In the genomic region with DNA sequence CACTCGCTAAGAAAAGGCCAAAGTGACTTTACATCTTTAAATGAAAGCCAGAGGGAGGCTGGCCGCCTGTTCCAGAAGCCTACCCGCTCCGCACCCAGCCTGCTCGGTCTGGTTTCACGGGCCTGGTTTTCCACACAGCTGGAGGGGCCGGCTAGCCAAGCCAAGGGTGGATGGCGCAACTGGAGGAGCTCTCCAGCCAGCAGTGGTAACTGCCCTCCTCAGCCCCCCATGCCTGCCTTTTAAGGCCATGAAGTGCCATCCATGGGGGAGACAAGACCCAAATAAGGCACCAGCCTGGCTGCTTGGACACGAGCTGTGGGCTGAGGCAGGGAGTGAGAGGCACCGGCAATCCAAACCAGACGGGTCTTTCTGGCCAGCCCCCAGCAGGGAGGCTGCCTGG, we compare ENCODE assay signal across 11 mouse cellular contexts. TPM values are rescaled to one million over a fixed set of nuclear protein-coding genes. Genes with fewer than 3 reads are reported as not detected.
DNase-seq lines count a peak whose midpoint lies in the region; ATAC-seq and TF ChIP-seq lines count a peak whose summit lies in the region.
"Had no signal": no experiment of that assay in that cellular context is flagged by ENCODE, and none has a peak within 500 bp of the region (broad histone marks: within the 10 kb centered on the region; RNA-seq: fewer than 3 reads in every experiment).

No protein-coding gene starts in this region.

- no peak for TF ChIP-seq CTCF in kidney, adult 2 months (conservative IDR thresholded peaks at IDR 0.05; ENCODE audit: insufficient read depth, insufficient read length, low read depth, low read length)

- H3K4me3 ChIP-seq in forebrain, embryonic 10.5 days: no peak overlapping the region
- H3K4me3 ChIP-seq in forebrain, embryonic 15.5 days: no peak overlapping the region
- no peak overlapping the region for H3K4me3 ChIP-seq in kidney, adult 2 months (ENCODE audit: insufficient read depth, low read depth, low read length)
- H3K4me3 ChIP-seq in lung, embryonic 15.5 days: no peak overlapping the region
- H3K4me3 ChIP-seq: neural tube, embryonic 13.5 days had no signal

- H3K27ac ChIP-seq in forebrain, embryonic 10.5 days: peak overlapping the region; percentile 48; the same call in 1 of the 2 replicates
- H3K27ac ChIP-seq in forebrain, embryonic 15.5 days (replicated peaks): no peak overlapping the region
- no peak overlapping the region for H3K27ac ChIP-seq in kidney, adult 2 months (ENCODE audit: insufficient read depth, low read depth, low read length)
- H3K27ac ChIP-seq in lung, embryonic 15.5 days: 0 out of 2 replicates have a peak overlapping the region, but pooled peaks have one; percentile 26
- H3K27ac ChIP-seq: neural tube, embryonic 13.5 days had no signal

- WGBS in forebrain, embryonic 10.5 days: 83% methylated on average over 11 of the region's 11 CpGs
- WGBS in forebrain, embryonic 15.5 days: 84% methylated on average over 11 of the region's 11 CpGs
- 71% methylated on average over 11 of the region's 11 CpGs for WGBS in kidney, adult 2 months
- WGBS in lung, embryonic 15.5 days: 58% methylated on average over 11 of the region's 11 CpGs

- no peak for ATAC-seq in forebrain, embryonic 15.5 days (replicated peaks)
- ATAC-seq in lung, embryonic 15.5 days (ENCODE audit: borderline replicate concordance, extremely low read depth, low FRiP score, low TSS enrichment): peak; percentile 43; the same call in 1 of the 2 replicates
- ATAC-seq: forebrain, embryonic 14.5 days had no signal

- H3K9ac ChIP-seq in forebrain, embryonic 15.5 days (replicated peaks): no peak overlapping the region
- no peak overlapping the region for H3K9ac ChIP-seq in lung, embryonic 15.5 days
- H3K9ac ChIP-seq: neural tube, embryonic 13.5 days had no signal

- peaks cover 27% of the 10 kb centered on the region for H3K36me3 ChIP-seq in forebrain, embryonic 10.5 days (replicated peaks)
- H3K36me3 ChIP-seq in forebrain, embryonic 15.5 days: no peaks in the 10 kb centered on the region
- no peaks in the 10 kb centered on the region for H3K36me3 ChIP-seq in kidney, adult 2 months (ENCODE audit: control insufficient read depth, insufficient read depth, low read length)
- no peaks in the 10 kb centered on the region for H3K36me3 ChIP-seq in lung, embryonic 15.5 days
- H3K36me3 ChIP-seq: neural tube, embryonic 13.5 days had no signal

- peaks cover 20% of the 10 kb centered on the region for H3K4me1 ChIP-seq in forebrain, embryonic 10.5 days
- peaks cover 8% of the 10 kb centered on the region; the same call in 1 of the 2 replicates for H3K4me1 ChIP-seq in forebrain, embryonic 15.5 days
- no peaks in the 10 kb centered on the region for H3K4me1 ChIP-seq in kidney, adult 2 months (ENCODE audit: control insufficient read depth, insufficient read depth, low read length)
- H3K4me1 ChIP-seq in lung, embryonic 15.5 days: peaks cover 28% of the 10 kb centered on the region

- DNase-seq in forebrain, embryonic 10.5 days (ENCODE audit: extremely low spot score, low spot score): no peak
- DNase-seq in NIH3T3 (ENCODE audit: low read depth): peak; percentile 88
- peak; percentile 60 for DNase-seq in kidney, adult 2 months
- no peak for DNase-seq in left cerebral cortex, adult 18-20 months (ENCODE audit: low spot score in 2 of 2)
- no peak for DNase-seq in cerebellum, adult 11-12 months
- no peak for DNase-seq in cerebellum, adult 9-10 months
- DNase-seq: cerebellum, postnatal 25 days had no signal

- H3K9me3 ChIP-seq in forebrain, embryonic 10.5 days: no peaks in the 10 kb centered on the region
- no peaks in the 10 kb centered on the region for H3K9me3 ChIP-seq in forebrain, embryonic 15.5 days
- no peaks in the 10 kb centered on the region for H3K9me3 ChIP-seq in lung, embryonic 15.5 days
- H3K9me3 ChIP-seq: neural tube, embryonic 13.5 days had no signal

- H3K4me2 ChIP-seq in forebrain, embryonic 15.5 days (replicated peaks): no peak overlapping the region
- no peak overlapping the region for H3K4me2 ChIP-seq in lung, embryonic 15.5 days
- H3K4me2 ChIP-seq: neural tube, embryonic 13.5 days had no signal

- no peak for TF ChIP-seq POLR2A in kidney, adult 2 months (IDR thresholded peaks at IDR 0.05; ENCODE audit: low read depth, low read length)

- H3K27me3 ChIP-seq in forebrain, embryonic 10.5 days (ENCODE audit: poor library complexity, severe bottlenecking): no peaks in the 10 kb centered on the region
- H3K27me3 ChIP-seq in forebrain, embryonic 15.5 days: no peaks in the 10 kb centered on the region
- H3K27me3 ChIP-seq in kidney, adult 2 months (replicated peaks; ENCODE audit: control insufficient read depth, insufficient read depth, low read length): no peaks in the 10 kb centered on the region
- no peaks in the 10 kb centered on the region for H3K27me3 ChIP-seq in lung, embryonic 15.5 days
- H3K27me3 ChIP-seq: neural tube, embryonic 13.5 days had no signal

RNA-seq across cellular contexts. Expression of a gene that starts 16.1 kb away (rescaled TPM):
- 29.0 and 31.3 TPM in 2 replicates for polyA plus RNA-seq in forebrain, embryonic 10.5 days (2016; fragmentation: Nextera tagmentation; extraction: Ambion mirVana)
- 22.4 and 23.4 TPM in 2 replicates for polyA plus RNA-seq in forebrain, embryonic 15.5 days (2015; fragmentation: Nextera tagmentation; extraction: Ambion mirVana)
- polyA plus RNA-seq in kidney, adult 2 months (2012; rRNA removed): 21.9 and 23.2 TPM in 2 replicates
- 54.3 and 55.6 TPM in 2 replicates for polyA plus RNA-seq in lung, embryonic 15.5 days (2015; fragmentation: Nextera tagmentation; extraction: Ambion mirVana)
- total RNA-seq in left cerebral cortex, adult 18-20 months (2021): 1 to 10 TPM; 3.6 to 5.3 TPM

RNA-seq across cellular contexts. Expression of a gene that starts 36.8 kb away (rescaled TPM):
- 896 and 966 TPM in 2 replicates for polyA plus RNA-seq in forebrain, embryonic 10.5 days (2016; fragmentation: Nextera tagmentation; extraction: Ambion mirVana)
- polyA plus RNA-seq in forebrain, embryonic 15.5 days (2015; fragmentation: Nextera tagmentation; extraction: Ambion mirVana): 762 and 793 TPM in 2 replicates
- 204 and 218 TPM in 2 replicates for polyA plus RNA-seq in kidney, adult 2 months (2012; rRNA removed)
- polyA plus RNA-seq in lung, embryonic 15.5 days (2015; fragmentation: Nextera tagmentation; extraction: Ambion mirVana): 778 and 796 TPM in 2 replicates
- 100 to 1,000 TPM; 265 to 298 TPM for total RNA-seq in left cerebral cortex, adult 18-20 months (2021)

RNA-seq across cellular contexts. Expression of a gene that starts 37.2 kb away (rescaled TPM):
- 29.7 and 31.6 TPM in 2 replicates for polyA plus RNA-seq in forebrain, embryonic 10.5 days (2016; fragmentation: Nextera tagmentation; extraction: Ambion mirVana)
- polyA plus RNA-seq in forebrain, embryonic 15.5 days (2015; fragmentation: Nextera tagmentation; extraction: Ambion mirVana): 29.5 and 31.6 TPM in 2 replicates
- 26.4 and 35.6 TPM in 2 replicates for polyA plus RNA-seq in kidney, adult 2 months (2012; rRNA removed)
- 26.3 and 31.2 TPM in 2 replicates for polyA plus RNA-seq in lung, embryonic 15.5 days (2015; fragmentation: Nextera tagmentation; extraction: Ambion mirVana)
- 10 to 100 TPM; 22.9 to 23.3 TPM for total RNA-seq in left cerebral cortex, adult 18-20 months (2021)

Comparison
In these comparisons a context has a peak if more than half of its experiments do, and no peak if none do; other contexts are left out.
1. H3K27ac ChIP-seq: peak in forebrain, embryonic 10.5 days (single experiment) and lung, embryonic 15.5 days (single experiment); none in forebrain, embryonic 15.5 days (single experiment) and kidney, adult 2 months (single experiment).
2. DNase-seq: peak in NIH3T3 (single experiment) and kidney, adult 2 months (single experiment); none in forebrain, embryonic 10.5 days (single experiment), left cerebral cortex, adult 18-20 months (0 of 2), cerebellum, adult 11-12 months (single experiment) and cerebellum, adult 9-10 months (single experiment).